Mouse (Mus musculus) C2C12 (cell line): ENCODE measurements at regions not wholly inside any gene's neighbourhood (a gene's known extent, or its start where the extent isn't known, plus 50 kb on each side); places are given as distances from the start of the nearest gene placed in this dataset.

Experiments used
- H3K27me3 ChIP-seq: one replicate; pipeline ENCODE4 v1.6.1; 2011; ENCODE audit not compliant: control insufficient read depth, insufficient read depth, insufficient read length
- H3K36me3 ChIP-seq: one replicate; pipeline ENCODE4 v1.6.1; 2011; ENCODE audit not compliant: control insufficient read depth, insufficient read depth
- H3K4me3 ChIP-seq: one replicate; pipeline ENCODE4 v1.5.1; 2011; ENCODE audit warnings: mild to moderate bottlenecking, control low read depth; ENCODE audit not compliant: poor library complexity, insufficient read depth, severe bottlenecking
- H3K79me2 ChIP-seq: one replicate; pipeline ENCODE4 v1.6.1; 2011; ENCODE audit not compliant: control insufficient read depth, insufficient read depth
- H3K79me3 ChIP-seq: one replicate; pipeline ENCODE4 v1.6.1; 2011; ENCODE audit warnings: low read depth, control low read depth
- H3ac ChIP-seq: one replicate; pipeline ENCODE3; 2011; ENCODE audit warnings: low read depth; ENCODE audit not compliant: control insufficient read depth, insufficient read length
- CEBPB ChIP-seq: IDR thresholded peaks from one replicate; pipeline ENCODE4 v1.6.1; 2011; ENCODE audit warnings: low read depth, mild to moderate bottlenecking, control low read depth, moderate library complexity
- CTCF ChIP-seq: IDR thresholded peaks from one replicate; pipeline ENCODE4 v1.5.1; 2011; ENCODE audit not compliant: control insufficient read depth, insufficient read depth, insufficient read length
- FOSL1 ChIP-seq: IDR thresholded peaks from one replicate; pipeline ENCODE4 v1.8.0; 2011; ENCODE audit warnings: mild to moderate bottlenecking, low read length; ENCODE audit not compliant: poor library complexity, insufficient read depth, severe bottlenecking
- MAX ChIP-seq: IDR thresholded peaks from one replicate; pipeline ENCODE4 v1.6.1; 2011; ENCODE audit warnings: mild to moderate bottlenecking, control low read depth
- MYOD1 ChIP-seq: IDR thresholded peaks from one replicate; pipeline ENCODE4 v1.6.1; 2011; ENCODE audit warnings: low read depth; ENCODE audit not compliant: control insufficient read depth, insufficient read length
- MYOG ChIP-seq: IDR thresholded peaks from one replicate; pipeline ENCODE4 v1.6.1; 2011; ENCODE audit not compliant: control insufficient read depth, insufficient read length; ENCODE audit errors: extremely low read depth
- USF1 ChIP-seq: IDR thresholded peaks from one replicate; pipeline ENCODE4 v1.6.1; 2011; ENCODE audit warnings: low read depth, mild to moderate bottlenecking, control low read depth, moderate library complexity

DNA sequence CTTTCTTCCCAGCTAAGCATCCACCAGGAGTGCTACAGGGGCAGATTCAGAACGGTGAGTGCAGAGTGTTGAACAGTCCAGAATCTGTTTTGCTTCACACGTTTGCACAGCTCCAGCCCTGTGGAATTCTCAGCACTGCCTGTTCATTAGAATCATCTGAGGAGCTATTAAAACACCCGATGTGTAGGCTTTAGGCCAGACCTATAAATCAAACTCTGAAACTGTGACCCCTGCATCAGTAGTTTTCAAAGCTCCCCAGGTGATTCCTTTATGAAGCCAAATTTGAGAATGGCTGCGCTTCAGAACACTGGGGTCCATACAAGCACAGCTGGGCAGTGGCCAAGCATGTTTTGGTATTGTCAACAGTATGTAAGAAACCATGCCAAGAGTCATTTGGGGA is 94.1 kb upstream of the Vgll3 start:
- no peak overlapping the region for H3ac ChIP-seq
- no peak for TF ChIP-seq CEBPB
- no peak for TF ChIP-seq MYOD1
- no peak for TF ChIP-seq USF1
- no peak for TF ChIP-seq FOSL1
- no peaks in the 10 kb centered on the region for H3K79me3 ChIP-seq
- H3K79me2 ChIP-seq, result no peaks in the 10 kb centered on the region
- H3K4me3 ChIP-seq, result no peak overlapping the region
- no peaks in the 10 kb centered on the region for H3K36me3 ChIP-seq
- H3K27me3 ChIP-seq, result no peaks in the 10 kb centered on the region

GRCm38 (mm10) chr16:65725559-65726269 is 89.3 kb upstream of the Vgll3 start:
- no peaks in the 10 kb centered on the region for H3K36me3 ChIP-seq
- H3K27me3 ChIP-seq, result no peaks in the 10 kb centered on the region
- no peaks in the 10 kb centered on the region for H3K79me3 ChIP-seq
- TF ChIP-seq USF1, result no peak
- TF ChIP-seq MYOD1, result no peak
- TF ChIP-seq MAX, result no peak
- no peak for TF ChIP-seq MYOG
- TF ChIP-seq FOSL1, result no peak
- no peak for TF ChIP-seq CEBPB
- no peak for TF ChIP-seq CTCF
- H3K79me2 ChIP-seq, result no peaks in the 10 kb centered on the region
- H3ac ChIP-seq, result no peak overlapping the region
- no peak overlapping the region for H3K4me3 ChIP-seq

- TF ChIP-seq MYOG (no peak), FOSL1 (no peak), CEBPB (no peak), USF1 (no peak), MAX (no peak), CTCF (no peak), MYOD1 (no peak)
- no peak overlapping the region for H3ac ChIP-seq
Observed at GRCm38 (mm10) chr16:65726289-65726688, 88.8 kb upstream of the Vgll3 start.

DNA sequence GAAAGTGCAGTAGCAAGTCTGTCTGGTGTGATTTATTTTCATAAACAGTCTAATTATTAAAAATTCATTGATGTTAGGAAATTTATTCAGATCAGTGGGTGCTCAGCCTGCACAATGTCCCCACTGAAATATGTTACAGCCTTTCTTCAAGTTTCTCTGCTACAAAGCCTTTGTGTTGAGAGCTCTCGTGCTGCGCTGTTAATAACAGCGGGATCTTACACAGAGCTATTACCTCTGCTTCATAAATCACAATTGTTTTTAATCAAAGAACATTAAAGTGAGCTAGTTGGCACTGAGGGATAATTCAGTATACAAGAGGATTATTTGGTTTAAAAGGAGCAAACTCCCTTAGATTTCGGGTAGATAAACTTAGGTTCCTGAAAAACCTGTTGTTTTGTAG is 85.7 kb upstream of the Vgll3 start:
- TF ChIP-seq MYOD1 (no peak), CTCF (no peak), FOSL1 (no peak), USF1 (no peak), CEBPB (no peak), MYOG (no peak), MAX (no peak)

More at GRCm38 (mm10) chr16:65726289-65726688, 88.8 kb upstream of the Vgll3 start:
- H3K79me2 ChIP-seq, result no peaks in the 10 kb centered on the region
- no peaks in the 10 kb centered on the region for H3K36me3 ChIP-seq
- H3K27me3 ChIP-seq, result no peaks in the 10 kb centered on the region
- H3K4me3 ChIP-seq, result no peak overlapping the region
- no peaks in the 10 kb centered on the region for H3K79me3 ChIP-seq

GRCm38 (mm10) chr16:65739652-65740051 is 75.4 kb upstream of the Vgll3 start:
- TF ChIP-seq CTCF (no peak), MYOD1 (no peak), CEBPB (no peak), USF1 (no peak), MAX (no peak), MYOG (no peak), FOSL1 (no peak)
- H3K79me2 ChIP-seq, result no peaks in the 10 kb centered on the region
- no peaks in the 10 kb centered on the region for H3K36me3 ChIP-seq
- no peaks in the 10 kb centered on the region for H3K27me3 ChIP-seq
- no peaks in the 10 kb centered on the region for H3K79me3 ChIP-seq
- no peak overlapping the region for H3K4me3 ChIP-seq
- no peak overlapping the region for H3ac ChIP-seq

More for the DNA sequence above, 85.7 kb upstream of the Vgll3 start:
- no peaks in the 10 kb centered on the region for H3K79me2 ChIP-seq
- no peaks in the 10 kb centered on the region for H3K27me3 ChIP-seq
- no peaks in the 10 kb centered on the region for H3K36me3 ChIP-seq
- H3K79me3 ChIP-seq, result no peaks in the 10 kb centered on the region
- no peak overlapping the region for H3K4me3 ChIP-seq
- H3ac ChIP-seq, result no peak overlapping the region
